Mouse (Mus musculus): ENCODE data around the gene Actr10. TPM values are rescaled to one million over a fixed set of nuclear protein-coding genes. Genes with fewer than 3 reads are reported as not detected.

The Actr10 gene
- polyA plus RNA-seq, 1 experiment from 2014 or later = 98.8 TPM

- Histone ChIP-seq H3K9me3 (replicated peaks; ENCODE audit: control insufficient read depth, low read length) (no peaks in the 10 kb centered on the region), H3K27me3 (ENCODE audit: control insufficient read depth, insufficient read depth, low read depth, low read length) (no peaks in the 10 kb centered on the region), H3K27ac (ENCODE audit: low read length) (peak overlapping the region; percentile 3; the same call in 1 of the 2 replicates), H3K4me1 (ENCODE audit: control insufficient read depth, low read depth, low read length) (peaks cover 3% of the 10 kb centered on the region; the same call in 1 of the 2 replicates), H3K36me3 (ENCODE audit: control insufficient read depth, insufficient read depth) (peaks cover 15% of the 10 kb centered on the region), H3K9ac (ENCODE audit: low read depth, low read length) (no peak overlapping the region), H3K4me2 (ENCODE audit: low read depth, low read length) (no peak overlapping the region), H3K4me3 (ENCODE audit: low read depth, low read length) (no peak overlapping the region)
- ATAC-seq (ENCODE audit: low read depth) = no peak
- WGBS (ENCODE audit: insufficient replicate concordance) = 53% methylated on average over 1 of the region's 1 CpGs
These were observed 62.7 kb downstream of the Actr10 start for GRCm38 (mm10) chr12:71000344-71000743.

GRCm38 (mm10) chr12:71001456-71001855 lies 63.8 kb downstream of the Actr10 start:
- no peak overlapping the region for H3K4me2 ChIP-seq (ENCODE audit: low read depth, low read length)
- H3K27me3 ChIP-seq (ENCODE audit: control insufficient read depth, insufficient read depth, low read depth, low read length) = no peaks in the 10 kb centered on the region
- H3K9me3 ChIP-seq (replicated peaks; ENCODE audit: control insufficient read depth, low read length) = no peaks in the 10 kb centered on the region
- ATAC-seq (ENCODE audit: low read depth) = no peak
- H3K4me1 ChIP-seq (ENCODE audit: control insufficient read depth, low read depth, low read length) = peaks cover 3% of the 10 kb centered on the region; the same call in 1 of the 2 replicates
- no peak overlapping the region for H3K9ac ChIP-seq (ENCODE audit: low read depth, low read length)
- WGBS (ENCODE audit: insufficient replicate concordance) = 78% methylated on average over 6 of the region's 6 CpGs
- peaks cover 14% of the 10 kb centered on the region for H3K36me3 ChIP-seq (ENCODE audit: control insufficient read depth, insufficient read depth)
- no peak overlapping the region for H3K27ac ChIP-seq (ENCODE audit: low read length)
- no peak overlapping the region for H3K4me3 ChIP-seq (ENCODE audit: low read depth, low read length)

- WGBS (ENCODE audit: insufficient replicate concordance) = 73% methylated on average over 5 of the region's 6 CpGs
- peaks cover 28% of the 10 kb centered on the region for H3K36me3 ChIP-seq (ENCODE audit: control insufficient read depth, insufficient read depth)
These were observed 66.2 kb downstream of the Actr10 start for GRCm38 (mm10) chr12:71003760-71004426.

DNA sequence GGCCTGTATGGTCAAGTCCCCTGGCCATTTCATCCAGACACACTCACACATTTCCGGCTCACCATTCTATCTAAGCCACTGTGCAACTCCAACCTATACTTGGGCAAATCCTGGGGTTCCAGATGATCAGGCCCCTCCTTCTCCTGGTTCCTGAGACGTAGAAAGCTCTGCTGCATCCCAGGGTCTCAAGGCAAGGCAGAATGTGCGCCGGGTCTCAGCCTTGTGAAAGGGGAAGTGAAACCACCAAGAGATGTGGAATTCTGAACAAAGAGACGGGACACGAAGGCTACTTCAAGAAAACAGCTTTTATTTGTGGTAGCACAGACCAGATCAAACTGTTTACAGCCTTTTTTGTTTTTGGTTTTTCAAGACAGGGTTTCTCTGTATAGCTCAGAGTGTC lies 68.5 kb downstream of the Actr10 start:
- no peaks in the 10 kb centered on the region for H3K4me1 ChIP-seq (ENCODE audit: control insufficient read depth, low read depth, low read length)
- H3K36me3 ChIP-seq (ENCODE audit: control insufficient read depth, insufficient read depth) = peaks cover 35% of the 10 kb centered on the region
- H3K4me3 ChIP-seq (ENCODE audit: low read depth, low read length) = no peak overlapping the region
- no peaks in the 10 kb centered on the region for H3K9me3 ChIP-seq (replicated peaks; ENCODE audit: control insufficient read depth, low read length)
- no peak overlapping the region for H3K9ac ChIP-seq (ENCODE audit: low read depth, low read length)
- ATAC-seq (ENCODE audit: low read depth) = no peak
- H3K27ac ChIP-seq (ENCODE audit: low read length) = no peak overlapping the region
- 79% methylated on average over 6 of the region's 6 CpGs for WGBS (ENCODE audit: insufficient replicate concordance)
- H3K27me3 ChIP-seq (ENCODE audit: control insufficient read depth, insufficient read depth, low read depth, low read length) = no peaks in the 10 kb centered on the region
- H3K4me2 ChIP-seq (ENCODE audit: low read depth, low read length) = no peak overlapping the region

More at GRCm38 (mm10) chr12:71003760-71004426, 66.2 kb downstream of the Actr10 start:
- no peak overlapping the region for H3K27ac ChIP-seq (ENCODE audit: low read length)
- no peaks in the 10 kb centered on the region for H3K27me3 ChIP-seq (ENCODE audit: control insufficient read depth, insufficient read depth, low read depth, low read length)
- H3K4me2 ChIP-seq (ENCODE audit: low read depth, low read length) = no peak overlapping the region
- ATAC-seq (ENCODE audit: low read depth) = no peak
- H3K9ac ChIP-seq (ENCODE audit: low read depth, low read length) = no peak overlapping the region
- H3K9me3 ChIP-seq (replicated peaks; ENCODE audit: control insufficient read depth, low read length) = no peaks in the 10 kb centered on the region
- no peak overlapping the region for H3K4me3 ChIP-seq (ENCODE audit: low read depth, low read length)
- peaks cover 3% of the 10 kb centered on the region; the same call in 1 of the 2 replicates for H3K4me1 ChIP-seq (ENCODE audit: control insufficient read depth, low read depth, low read length)

- Histone ChIP-seq H3K9me3 (replicated peaks; ENCODE audit: control insufficient read depth, low read length) (no peaks in the 10 kb centered on the region), H3K27ac (ENCODE audit: low read length) (no peak overlapping the region), H3K4me2 (ENCODE audit: low read depth, low read length) (no peak overlapping the region), H3K9ac (ENCODE audit: low read depth, low read length) (no peak overlapping the region), H3K4me3 (ENCODE audit: low read depth, low read length) (no peak overlapping the region), H3K4me1 (ENCODE audit: control insufficient read depth, low read depth, low read length) (peaks cover under 1% of the 10 kb centered on the region), H3K36me3 (ENCODE audit: control insufficient read depth, insufficient read depth) (peaks cover 35% of the 10 kb centered on the region), H3K27me3 (ENCODE audit: control insufficient read depth, insufficient read depth, low read depth, low read length) (no peaks in the 10 kb centered on the region)
- 63% methylated on average over 7 of the region's 7 CpGs for WGBS (ENCODE audit: insufficient replicate concordance)
- ATAC-seq (ENCODE audit: low read depth) = peak; percentile 41; the same call in 1 of the 2 replicates
These were observed 69.2 kb downstream of the Actr10 start for GRCm38 (mm10) chr12:71006901-71007300.

GRCm38 (mm10) chr12:71009769-71010168 lies 72.1 kb downstream of the Actr10 start:
- Histone ChIP-seq H3K9me3 (replicated peaks; ENCODE audit: control insufficient read depth, low read length) (no peaks in the 10 kb centered on the region), H3K36me3 (ENCODE audit: control insufficient read depth, insufficient read depth) (peaks cover 35% of the 10 kb centered on the region), H3K4me1 (ENCODE audit: control insufficient read depth, low read depth, low read length) (peaks cover 10% of the 10 kb centered on the region), H3K4me2 (ENCODE audit: low read depth, low read length) (no peak overlapping the region), H3K27ac (ENCODE audit: low read length) (no peak overlapping the region), H3K27me3 (ENCODE audit: control insufficient read depth, insufficient read depth, low read depth, low read length) (no peaks in the 10 kb centered on the region), H3K4me3 (ENCODE audit: low read depth, low read length) (no peak overlapping the region), H3K9ac (ENCODE audit: low read depth, low read length) (no peak overlapping the region)
- WGBS (ENCODE audit: insufficient replicate concordance) = 58% methylated on average over 4 of the region's 4 CpGs
- ATAC-seq (ENCODE audit: low read depth) = no peak

Other genes starting within 250 kb of the Actr10 start
- 3.7 and 3.8 TPM in 2 replicates for gene Frmd6, start 112.3 kb upstream of the Actr10 start, polyA plus RNA-seq (2015; fragmentation: Nextera tagmentation; extraction: Ambion mirVana)
- 294 and 323 TPM in 2 replicates for gene Psma3, start 36.8 kb downstream of the Actr10 start, polyA plus RNA-seq (2015; fragmentation: Nextera tagmentation; extraction: Ambion mirVana)
- 21.3 and 22.2 TPM in 2 replicates for gene Arid4a, start 78.1 kb downstream of the Actr10 start, polyA plus RNA-seq (2015; fragmentation: Nextera tagmentation; extraction: Ambion mirVana)
- not detected in 2 replicates for gene Tomm20l, start 173.6 kb downstream of the Actr10 start, polyA plus RNA-seq (2015; fragmentation: Nextera tagmentation; extraction: Ambion mirVana)
- 30.3 and 32.1 TPM in 2 replicates for gene Timm9, start 198.8 kb downstream of the Actr10 start, polyA plus RNA-seq (2015; fragmentation: Nextera tagmentation; extraction: Ambion mirVana)
- 4.5 and 4.7 TPM in 2 replicates for gene 2700049A03Rik, start 199.0 kb downstream of the Actr10 start, polyA plus RNA-seq (2015; fragmentation: Nextera tagmentation; extraction: Ambion mirVana)